In the genomic region with DNA sequence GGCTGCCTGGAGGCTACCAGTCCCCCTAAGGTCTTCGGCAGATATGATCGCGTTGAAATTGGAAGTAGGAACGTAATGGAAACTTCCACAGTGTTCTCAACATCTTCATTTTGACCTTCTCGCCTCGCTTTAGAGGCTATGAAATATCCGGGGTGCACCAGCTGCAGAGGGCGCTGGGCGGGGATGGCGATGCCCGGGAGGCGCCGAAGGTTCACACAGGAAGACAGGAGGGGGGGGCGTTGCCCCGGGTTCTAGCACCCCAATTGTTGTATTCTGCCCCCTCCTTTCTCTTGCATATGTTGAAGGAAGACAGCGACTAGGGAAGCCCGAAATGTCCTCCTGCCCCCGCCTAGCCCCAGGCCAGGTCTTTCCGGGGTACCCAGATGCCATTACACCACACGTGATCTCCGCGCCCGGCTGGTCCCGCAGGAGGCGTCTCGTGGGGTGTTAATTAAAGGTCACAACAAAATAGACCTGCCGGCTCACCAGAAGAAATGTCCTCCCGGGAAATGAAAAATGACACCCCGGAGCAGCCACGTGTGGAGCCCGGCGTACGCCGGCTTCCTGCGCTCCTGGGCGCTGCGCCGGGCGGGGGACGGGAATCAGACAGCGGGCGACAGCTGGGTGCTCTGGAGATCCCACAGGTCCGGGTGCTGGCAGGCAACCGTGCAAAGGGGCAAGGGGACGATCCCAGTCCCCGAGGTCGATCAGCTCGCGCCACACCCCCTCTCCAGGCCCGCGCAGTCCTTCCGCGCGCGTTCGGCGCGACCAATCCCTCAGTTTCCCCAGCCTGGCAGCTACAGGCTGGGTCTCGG, we compare ENCODE assay signal across 8 mouse cellular contexts. TPM values are rescaled to one million over a fixed set of nuclear protein-coding genes. Genes with fewer than 3 reads are reported as not detected.
DNase-seq lines count a peak whose midpoint lies in the region; ATAC-seq and TF ChIP-seq lines count a peak whose summit lies in the region.

No protein-coding gene starts in this region.

- H3K36me3 ChIP-seq in hindbrain, embryonic 16.5 days (ENCODE audit: control insufficient read depth, insufficient read depth, low read length): no peaks in the 10 kb centered on the region
- H3K36me3 ChIP-seq in megakaryocyte, embryonic 14.5 days (replicated peaks; ENCODE audit: low read length): no peaks in the 10 kb centered on the region

- no peaks in the 10 kb centered on the region for H3K9me3 ChIP-seq in hindbrain, embryonic 16.5 days (ENCODE audit: control insufficient read depth, low read length)
- H3K9me3 ChIP-seq in megakaryocyte, embryonic 14.5 days: peaks cover 3% of the 10 kb centered on the region; the same call in 1 of the 2 replicates

- H3K4me2 ChIP-seq in hindbrain, embryonic 16.5 days (ENCODE audit: low read length): peak overlapping the region; percentile 99

- under 1% methylated on average over 55 of the region's 59 CpGs for WGBS in hindbrain, embryonic 16.5 days

- intact Hi-C loops in gastrocnemius, adult 2 months (cut with DNase I): loop anchor here (2.0 to 5.0 kb wide), 3 partner anchors 433 to 950 kb away; no protein-coding TSS in a partner anchor
- intact Hi-C loops in left cerebral cortex, postnatal 10 days (cut with DNase I): loop anchor here (2.0 to 5.0 kb wide), 4 partner anchors 433 to 949 kb away; no protein-coding TSS in a partner anchor

- no peak overlapping the region for H3K27ac ChIP-seq in cortical plate, adult 2 months (ENCODE audit: insufficient read depth, low read length)
- H3K27ac ChIP-seq in gastrocnemius, adult 2 months: peak overlapping the region; percentile 81
- peak overlapping the region; percentile 94 for H3K27ac ChIP-seq in hindbrain, embryonic 16.5 days (ENCODE audit: low read depth, low read length)

- H3K9ac ChIP-seq in hindbrain, embryonic 16.5 days (ENCODE audit: low read depth, low read length): peak overlapping the region; percentile 85

- TF ChIP-seq POLR2A in cortical plate, adult 2 months (IDR thresholded peaks at IDR 0.05; ENCODE audit: extremely low read depth, insufficient read depth, low read length): no peak

- peak; percentile 46 for DNase-seq in adrenal gland, postnatal 10 days
- DNase-seq in gastrocnemius, adult 2 months: peak; percentile 82
- peak; percentile 12 to 56 for DNase-seq in left cerebral cortex, postnatal 10 days (ENCODE audit: extremely low spot score in 1 of 2, low spot score in 2 of 2)
- peak; percentile 51 for DNase-seq in right cerebral cortex, postnatal 14 days
- DNase-seq in spleen, postnatal 36 days (ENCODE audit: low spot score in 2 of 2): no peak

- TF ChIP-seq CTCF in cortical plate, adult 2 months (IDR thresholded peaks at IDR 0.05; ENCODE audit: extremely low read depth, insufficient read depth, low read length): no peak
- TF ChIP-seq CTCF in gastrocnemius, adult 2 months (IDR thresholded peaks at IDR 0.05): no peak

- peak; percentile 40 for ATAC-seq in hindbrain, embryonic 16.5 days

- no peaks in the 10 kb centered on the region for H3K4me1 ChIP-seq in cortical plate, adult 2 months (ENCODE audit: control insufficient read depth, insufficient read depth, low read length)
- H3K4me1 ChIP-seq in hindbrain, embryonic 16.5 days (ENCODE audit: control insufficient read depth, insufficient read depth, low read depth, low read length): peaks cover 7% of the 10 kb centered on the region
- peaks cover 41% of the 10 kb centered on the region for H3K4me1 ChIP-seq in megakaryocyte, embryonic 14.5 days

- no peaks in the 10 kb centered on the region for H3K27me3 ChIP-seq in hindbrain, embryonic 16.5 days (replicated peaks; ENCODE audit: control insufficient read depth, insufficient read depth, low read length)
- H3K27me3 ChIP-seq in megakaryocyte, embryonic 14.5 days (replicated peaks): peaks cover 64% of the 10 kb centered on the region

- peak overlapping the region; percentile 36 for H3K4me3 ChIP-seq in cortical plate, adult 2 months (ENCODE audit: insufficient read depth, low read length)
- H3K4me3 ChIP-seq in gastrocnemius, adult 2 months: peak overlapping the region; percentile 75
- peak overlapping the region; percentile 73 for H3K4me3 ChIP-seq in hindbrain, embryonic 16.5 days (ENCODE audit: low read length)
- H3K4me3 ChIP-seq in megakaryocyte, embryonic 14.5 days (replicated peaks): peak overlapping the region; percentile 88

RNA-seq across cellular contexts. Expression of gene Kif26b, which starts 1.2 kb away (rescaled TPM):
- total RNA-seq in adrenal gland, postnatal 10 days (2021): 1 to 10 TPM; 2.3 to 4.8 TPM
- polyA plus RNA-seq in cortical plate, adult 2 months (2012; rRNA removed): 1.9 TPM in 2 replicates
- total RNA-seq in gastrocnemius, adult 2 months (2021): 1 to 10 TPM; 1.9 to 3.5 TPM
- polyA plus RNA-seq in hindbrain, embryonic 16.5 days (2015; fragmentation: Nextera tagmentation; extraction: Ambion mirVana): 8.6 and 8.7 TPM in 2 replicates
- total RNA-seq in left cerebral cortex, postnatal 10 days (2021): 10 to 100 TPM; 16.3 to 18.8 TPM
- polyA plus RNA-seq in megakaryocyte, embryonic 14.5 days (2012; ENCODE audit: insufficient read depth, low replicate concordance): not detected in 2 replicates

Comparison
In these comparisons a context has a peak if more than half of its experiments do, and no peak if none do; other contexts are left out.
1. DNase-seq: peak in adrenal gland, postnatal 10 days (single experiment), gastrocnemius, adult 2 months (single experiment), left cerebral cortex, postnatal 10 days (2 of 2) and right cerebral cortex, postnatal 14 days (single experiment); none in spleen, postnatal 36 days (0 of 2).
2. H3K4me3 ChIP-seq: peak in every context shown above with its lines; median percentile 88 in megakaryocyte, embryonic 14.5 days; 75 in gastrocnemius, adult 2 months; 73 in hindbrain, embryonic 16.5 days; 36 in cortical plate, adult 2 months.